Mouse (Mus musculus) frontal cortex, postnatal 36 days (tissue): ENCODE results near the gene Apol7b.

Source experiments
- DNase-seq, 2 experiments: peaks; one replicate each; pipeline ENCODE4 v3.0.0; 2022; ENCODE audit warnings: low spot score in 2 of 2

Gene Apol7b

DNA sequence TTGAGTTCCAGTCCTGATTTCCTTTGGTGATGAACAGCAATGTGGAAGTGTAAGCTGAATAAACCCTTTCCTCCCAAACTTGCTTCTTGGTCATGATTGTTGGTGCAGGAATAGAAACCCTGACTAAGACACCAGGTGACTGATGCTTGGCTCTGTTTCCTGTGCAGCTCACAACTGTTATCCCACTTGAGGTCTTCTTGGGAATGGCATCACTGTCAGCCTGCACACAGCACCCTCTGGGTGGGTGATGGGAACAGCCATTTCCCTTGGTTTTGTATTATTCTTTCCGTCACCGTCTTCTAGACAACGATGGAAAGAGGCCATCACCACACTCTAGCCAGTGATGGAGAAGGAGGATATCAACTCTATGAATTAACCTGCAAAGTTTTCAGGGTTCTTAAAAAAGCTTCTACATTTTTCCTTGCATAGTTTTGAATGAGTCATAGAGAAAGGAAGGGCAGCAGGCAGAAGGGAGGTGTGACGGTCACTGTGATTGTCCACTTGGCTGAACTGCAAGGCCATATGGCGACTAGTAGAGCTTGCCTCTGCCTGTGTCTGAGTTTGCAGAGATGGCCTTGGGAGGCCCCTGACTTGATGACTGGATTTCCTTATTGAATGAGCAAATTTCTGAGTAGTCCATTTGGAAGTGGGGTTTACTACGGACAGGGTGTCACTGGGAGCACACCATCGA lies 62.8 kb downstream of the Apol7b start:
- no peak for DNase-seq

DNA sequence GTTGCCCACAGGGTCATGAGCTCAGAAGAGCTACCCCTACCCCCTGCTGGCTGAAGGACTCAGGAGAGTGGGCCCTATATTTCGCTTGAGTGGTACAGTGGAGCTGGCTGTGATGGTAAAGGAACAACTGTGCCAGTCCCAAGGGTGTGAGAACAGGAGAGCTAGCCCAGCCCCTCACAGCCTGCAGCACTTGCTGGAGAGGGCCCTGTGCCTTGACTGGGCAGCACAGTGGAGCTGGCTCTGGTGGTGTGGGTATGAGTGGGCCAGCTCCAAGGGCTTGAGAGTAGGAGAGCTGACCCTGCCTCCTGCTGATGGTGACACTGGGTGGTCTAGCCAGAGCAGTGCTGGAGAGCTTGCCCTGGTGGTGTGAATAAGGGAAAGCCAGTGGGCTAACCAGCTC lies 64.4 kb downstream of the Apol7b start:
- DNase-seq: no peak

- no peak for DNase-seq
Observed at GRCm38 (mm10) chr15:77382271-77382850, 64.9 kb downstream of the Apol7b start.

DNA sequence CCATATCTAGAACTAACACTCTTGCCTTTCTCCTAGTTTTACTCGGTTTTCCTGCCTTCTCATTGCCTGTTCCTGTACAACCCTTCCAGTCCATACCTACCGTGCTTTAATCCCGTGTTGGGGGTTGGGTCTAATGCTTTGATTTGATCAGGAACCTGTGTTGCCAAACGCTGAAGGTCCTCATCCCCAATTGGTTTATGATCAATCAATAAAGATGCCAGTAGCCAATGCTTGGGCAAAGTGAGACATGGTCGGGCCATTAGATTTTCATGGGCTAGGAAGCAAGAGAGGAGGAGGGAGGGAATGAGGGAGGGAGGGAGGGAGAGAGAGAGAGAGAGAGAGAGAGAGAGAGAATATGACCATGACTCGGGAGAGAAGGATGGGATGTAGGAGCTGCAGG lies 65.8 kb downstream of the Apol7b start:
- no peak for DNase-seq

DNA sequence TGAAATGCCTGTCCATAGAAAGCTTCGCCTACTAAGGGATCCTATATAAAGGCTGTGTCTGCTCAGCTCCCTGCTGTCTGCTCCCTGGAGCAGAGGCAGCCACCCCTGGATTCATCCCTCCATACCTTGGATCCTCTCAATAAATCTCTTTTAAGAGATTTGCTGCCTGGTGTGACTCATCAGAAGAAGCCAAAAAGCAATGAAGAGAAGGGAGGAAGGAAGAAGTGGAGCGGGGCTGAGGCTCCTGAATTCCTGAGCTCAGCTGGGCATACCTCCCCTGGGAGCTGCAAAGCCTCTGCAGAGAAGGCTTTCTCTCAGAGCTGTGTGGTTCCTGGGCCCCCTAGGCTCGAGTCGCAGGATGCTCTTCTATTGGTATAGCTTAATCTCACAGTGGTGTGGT lies 67.4 kb downstream of the Apol7b start:
- DNase-seq: no peak

- no peak for DNase-seq
Observed at GRCm38 (mm10) chr15:77377419-77377818, 69.9 kb downstream of the Apol7b start.

DNA sequence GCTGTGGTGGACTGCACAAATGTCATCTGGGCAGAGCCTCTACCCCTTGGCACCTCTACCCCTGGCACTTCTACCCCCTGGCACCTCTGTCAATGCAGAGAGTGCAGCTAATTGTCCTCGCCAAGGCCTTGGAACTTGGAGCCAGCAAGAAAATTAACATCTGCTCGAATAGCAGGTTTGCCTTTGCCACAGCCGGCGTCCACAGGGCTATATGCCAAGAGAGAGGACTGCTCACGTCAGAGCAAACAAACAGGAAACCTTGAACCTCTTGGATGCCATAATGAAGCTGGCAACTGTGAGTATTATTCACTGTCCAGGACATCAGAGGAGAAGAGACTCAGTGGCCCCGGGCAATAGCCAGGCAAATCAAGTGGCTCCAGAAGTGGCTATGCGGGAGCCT lies 70.4 kb downstream of the Apol7b start:
- no peak for DNase-seq
